Mouse (Mus musculus) small intestine, adult 2 months (tissue): ENCODE data around the gene Ccdc106. TPM values are rescaled to one million over a fixed set of nuclear protein-coding genes. Genes with fewer than 3 reads are reported as not detected.
A peak's percentile ranks its signal among the peaks of the same experiment; 100 is the strongest.

Source experiments
- H3K27ac ChIP-seq: fragments of 200-500 bp; 2 replicates; pipeline ENCODE4 v1.5.1; 2012; ENCODE audit warnings: low read depth, low read length, control low read depth, inconsistent platforms; ENCODE audit not compliant: insufficient read depth
- H3K27me3 ChIP-seq: fragments of 200-500 bp; 2 replicates; pipeline ENCODE4 v1.6.1; 2012; ENCODE audit warnings: mild to moderate bottlenecking, moderate library complexity, low read length, inconsistent platforms; ENCODE audit not compliant: control insufficient read depth, insufficient read depth
- H3K36me3 ChIP-seq: fragments of 200-500 bp; 2 replicates; pipeline ENCODE4 v1.6.1; 2012; ENCODE audit warnings: mild to moderate bottlenecking, low read length, control low read depth, inconsistent platforms; ENCODE audit not compliant: control insufficient read depth, insufficient read depth
- H3K4me1 ChIP-seq: fragments of 200-500 bp; 2 replicates; pipeline ENCODE4 v1.6.1; 2012; ENCODE audit warnings: low read length, inconsistent platforms, mixed read lengths; ENCODE audit not compliant: control insufficient read depth, insufficient read depth, insufficient read length
- H3K4me3 ChIP-seq: fragments of 200-500 bp; 2 replicates; pipeline ENCODE4 v1.5.1; 2012; ENCODE audit warnings: low read depth, mild to moderate bottlenecking, control low read depth, inconsistent platforms, low read length, moderate library complexity
- CTCF ChIP-seq: fragments of 200-500 bp; IDR thresholded peaks from 2 replicates; pipeline ENCODE4 v1.5.1; 2012; ENCODE audit warnings: low read depth, mild to moderate bottlenecking, control low read depth, inconsistent platforms, low read length, moderate library complexity, mixed read lengths; ENCODE audit not compliant: insufficient replicate concordance, insufficient read length; ENCODE audit errors: extremely low read depth
- POLR2A ChIP-seq: fragments of 200-500 bp; IDR thresholded peaks from 2 replicates; pipeline ENCODE4 v1.6.1; 2012; ENCODE audit warnings: low read depth, mild to moderate bottlenecking, control low read depth, inconsistent platforms, low read length, moderate library complexity
- WGBS: fragments of 180-500 bp; shearing (Covaris S2); methylation state at CpG from one replicate; pipeline ENCODE4 v1.1.7; 2018; 5-methylcytosine and 5-hydroxymethylcytosine counted together
- polyA plus RNA-seq: library from polyadenylated mRNA; depleted of rRNA; stranded (reverse); fragments of >200 nt; gene quantifications from 2 replicates; pipeline ENCODE4 v1.2.3, GENCODE M21; 2012

The Ccdc106 gene
- polyA plus RNA-seq, 1 experiment: 0.81 TPM

GRCm38 (mm10) chr7:5038109-5038732 lies 17.9 kb downstream of the Ccdc106 start, which contains the start of gene Zfp784:
Zfp784 (minus strand) TSS chr7:5038446.
- Histone ChIP-seq H3K4me3 (peak within 1 kb of the TSS; percentile 92), H3K4me1 (peaks cover 2% of the 10 kb centered on the region; the same call in 1 of the 2 replicates), H3K36me3 (peaks cover 6% of the 10 kb centered on the region), H3K27me3 (no peaks in the 10 kb centered on the region), H3K27ac (peak within 1 kb of the TSS; percentile 88)
- WGBS: under 1% methylated on average over 48 of the region's 48 CpGs
- TF ChIP-seq CTCF (no peak), POLR2A (peak; percentile 77)

- no peak overlapping the region; the same call in 1 of the 2 replicates for H3K27ac ChIP-seq
- 14% methylated on average over 5 of the region's 5 CpGs for WGBS
- H3K27me3 ChIP-seq: no peaks in the 10 kb centered on the region
These were observed 18.6 kb downstream of the Ccdc106 start for GRCm38 (mm10) chr7:5038940-5039339.

DNA sequence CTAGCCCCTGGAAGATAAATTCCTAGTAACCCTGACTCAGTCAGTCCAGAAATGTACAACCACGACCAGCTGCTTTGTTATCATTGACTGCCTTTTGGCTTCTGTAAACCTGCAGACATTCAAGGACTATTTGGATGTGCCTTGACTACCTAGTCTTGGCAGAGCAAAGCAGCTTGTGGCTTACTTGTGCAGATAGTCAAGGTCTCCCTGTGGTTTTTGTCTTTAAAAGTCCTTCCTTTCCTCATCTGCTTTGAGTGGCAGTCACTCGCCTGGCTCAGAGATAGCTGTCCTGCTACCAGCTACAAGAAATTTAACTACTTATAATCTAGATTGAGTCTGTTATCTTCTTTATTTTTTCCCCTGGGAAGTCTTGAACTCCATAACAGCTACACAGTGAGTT lies 24.6 kb downstream of the Ccdc106 start:
- Histone ChIP-seq H3K36me3 (no peaks in the 10 kb centered on the region), H3K27me3 (no peaks in the 10 kb centered on the region), H3K4me1 (no peaks in the 10 kb centered on the region), H3K27ac (no peak overlapping the region), H3K4me3 (no peak overlapping the region)
- 61% methylated on average over 2 of the region's 2 CpGs for WGBS
- no peak for TF ChIP-seq POLR2A
- no peak for TF ChIP-seq CTCF

More at GRCm38 (mm10) chr7:5038940-5039339, 18.6 kb downstream of the Ccdc106 start:
- Histone ChIP-seq H3K4me1 (peaks cover 2% of the 10 kb centered on the region; the same call in 1 of the 2 replicates), H3K4me3 (no peak overlapping the region; the same call in 1 of the 2 replicates), H3K36me3 (peaks cover 6% of the 10 kb centered on the region)
- no peak for TF ChIP-seq CTCF
- no peak for TF ChIP-seq POLR2A

- no peak overlapping the region for H3K27ac ChIP-seq
- no peak for TF ChIP-seq POLR2A
- no peak for TF ChIP-seq CTCF
- no peak overlapping the region for H3K4me3 ChIP-seq
- H3K4me1 ChIP-seq: no peaks in the 10 kb centered on the region
- peaks cover 8% of the 10 kb centered on the region for H3K27me3 ChIP-seq
- no peaks in the 10 kb centered on the region for H3K36me3 ChIP-seq
- WGBS: 75% methylated on average over 2 of the region's 2 CpGs
These were observed 25.8 kb downstream of the Ccdc106 start for GRCm38 (mm10) chr7:5046112-5046511.

- H3K27me3 ChIP-seq: peaks cover 20% of the 10 kb centered on the region
These were observed 27.0 kb downstream of the Ccdc106 start for GRCm38 (mm10) chr7:5047313-5047712.

DNA sequence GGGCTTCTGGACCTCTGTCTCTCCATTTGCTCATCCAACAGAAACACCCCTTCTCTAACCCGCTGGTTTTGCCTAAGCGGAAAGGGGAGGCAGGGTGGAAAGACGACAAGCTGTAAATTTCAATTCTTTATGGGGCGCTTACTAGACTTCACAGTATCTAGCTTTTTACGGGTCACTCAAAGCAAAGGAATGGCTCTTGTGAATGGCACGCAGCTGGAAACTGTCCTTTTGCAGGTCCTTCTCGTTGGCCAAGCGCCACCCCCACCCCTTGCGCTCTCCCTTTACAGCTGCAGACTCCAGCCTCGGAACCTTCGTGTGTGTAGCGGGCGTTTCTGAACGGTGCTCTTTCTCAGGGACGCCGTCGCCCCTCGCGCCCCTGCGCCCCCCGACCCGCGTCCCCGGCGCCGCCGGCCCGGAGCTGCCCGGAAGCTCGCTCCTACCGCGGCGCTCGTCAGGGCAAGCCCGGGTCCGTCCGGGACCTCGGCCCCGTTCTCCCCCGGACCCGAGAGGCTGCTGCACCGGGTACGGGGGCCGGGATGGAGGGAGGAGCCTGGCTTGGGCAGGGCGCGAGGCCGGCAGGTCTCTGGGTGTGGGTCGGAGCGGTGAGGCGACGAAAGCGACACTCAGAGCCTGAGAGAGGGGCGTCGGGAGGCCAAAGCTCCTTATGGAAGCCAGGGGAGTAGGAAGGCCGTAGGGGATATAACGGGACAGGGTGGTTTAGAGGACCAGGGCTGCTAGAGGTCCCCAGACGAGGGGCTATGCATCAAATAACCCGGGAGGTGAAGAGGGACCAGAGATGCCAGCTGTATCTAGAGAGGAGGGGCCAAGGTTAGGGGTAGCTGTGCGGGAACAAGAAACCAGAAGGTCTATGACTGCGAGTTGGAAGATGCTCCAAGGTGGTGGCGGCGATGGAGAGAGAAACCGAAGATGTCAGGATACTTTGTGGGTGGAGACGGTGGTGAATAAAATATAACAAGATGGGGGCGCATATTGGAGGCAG lies 31.1 kb downstream of the Ccdc106 start, which contains the start of gene Zfp580:
Gene Zfp580, plus strand, starts transcription at position 346 of the 1,000 bp plus-strand sequence.
- Histone ChIP-seq H3K27me3 (peaks cover 57% of the 10 kb centered on the region), H3K4me1 (peaks cover 4% of the 10 kb centered on the region), H3K36me3 (no peaks in the 10 kb centered on the region), H3K4me3 (peak within 1 kb of the TSS; percentile 82), H3K27ac (no peak within 1 kb of the TSS)
- peak; percentile 27; the same call in 1 of the 2 replicates for TF ChIP-seq POLR2A
- TF ChIP-seq CTCF: no peak
- WGBS: 2% methylated on average over 65 of the region's 65 CpGs

More at GRCm38 (mm10) chr7:5047313-5047712, 27.0 kb downstream of the Ccdc106 start:
- Histone ChIP-seq H3K4me1 (no peaks in the 10 kb centered on the region; the same call in 1 of the 2 replicates), H3K36me3 (no peaks in the 10 kb centered on the region), H3K27ac (no peak overlapping the region), H3K4me3 (no peak overlapping the region)
- TF ChIP-seq CTCF (no peak), POLR2A (no peak)
- 9% methylated on average over 2 of the region's 2 CpGs for WGBS

DNA sequence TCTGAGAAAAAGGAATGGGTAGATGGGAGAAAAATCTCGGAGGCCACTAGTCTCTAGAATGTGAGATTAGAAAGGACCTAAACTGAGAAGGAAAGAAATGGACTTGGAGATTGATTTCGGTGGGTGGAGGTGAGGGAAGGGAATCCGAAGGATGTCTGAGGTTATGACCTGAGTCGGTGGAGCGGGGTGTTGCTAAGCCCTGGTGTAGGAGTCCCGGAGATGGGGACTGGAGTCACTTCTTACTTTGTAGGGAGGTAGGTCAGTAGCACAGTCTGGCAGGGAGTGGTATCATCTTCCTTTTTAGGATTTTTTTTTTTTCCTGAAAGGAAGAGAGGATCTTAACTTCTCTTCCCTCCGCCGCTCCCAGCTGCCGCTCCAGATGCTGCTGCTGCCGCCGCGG lies 32.1 kb downstream of the Ccdc106 start:
- no peak overlapping the region for H3K27ac ChIP-seq
- WGBS: 9% methylated on average over 12 of the region's 12 CpGs

More for the DNA sequence above, 32.1 kb downstream of the Ccdc106 start:
- H3K36me3 ChIP-seq: no peaks in the 10 kb centered on the region
- H3K4me3 ChIP-seq: peak overlapping the region; percentile 18; the same call in 1 of the 2 replicates
- peaks cover 64% of the 10 kb centered on the region for H3K27me3 ChIP-seq
- no peak for TF ChIP-seq CTCF
- TF ChIP-seq POLR2A: no peak
- peaks cover 6% of the 10 kb centered on the region for H3K4me1 ChIP-seq
